Comparison of ENCODE assay signal across 8 mouse cellular contexts in the genomic region with DNA sequence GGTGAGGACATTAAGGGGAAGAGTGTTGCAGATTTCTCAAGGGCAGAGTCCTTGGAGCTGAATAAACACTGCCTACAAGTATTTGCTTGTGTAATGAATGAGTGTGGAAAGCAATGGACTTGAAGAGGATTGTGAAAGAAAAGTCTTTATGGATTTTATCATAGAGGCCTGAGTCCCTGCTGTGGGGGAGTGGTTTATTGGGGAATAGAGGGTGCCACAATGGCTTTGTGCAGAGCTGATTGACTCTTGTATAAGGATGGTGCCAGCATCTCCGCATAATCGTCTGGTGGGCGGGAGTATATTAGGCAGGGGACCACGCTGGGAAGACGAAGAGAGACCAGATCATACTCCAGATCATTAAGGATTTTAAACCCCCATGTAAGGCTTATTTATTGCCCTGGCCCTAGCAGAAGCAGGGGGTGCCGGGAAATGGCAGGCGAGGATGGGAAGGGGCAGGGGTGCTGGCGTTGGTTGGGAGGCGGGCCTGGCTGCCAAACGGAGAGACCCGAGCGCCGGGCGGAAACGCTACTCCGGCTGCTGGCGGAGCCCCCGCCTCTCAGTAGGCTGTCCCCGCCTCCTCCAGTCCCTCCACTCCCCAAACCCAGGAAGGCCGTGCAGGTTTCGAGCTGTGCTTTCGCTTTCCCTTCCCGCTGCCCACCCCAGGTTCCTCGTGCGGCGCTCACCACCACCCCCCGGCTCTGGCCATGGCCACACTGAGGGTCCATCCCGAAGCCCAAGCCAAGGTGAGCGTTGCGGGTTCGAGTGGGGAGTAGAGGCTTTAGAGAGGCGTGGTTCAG. TPM values are rescaled to one million over a fixed set of nuclear protein-coding genes. Genes with fewer than 3 reads are reported as not detected.
A peak's percentile ranks its signal among the peaks of the same experiment; 100 is the strongest.
DNase-seq lines count a peak whose midpoint lies in the region; ATAC-seq and TF ChIP-seq lines count a peak whose summit lies in the region.

Gene Psme1, plus strand, starts transcription at position 253 of the 797 bp plus-strand sequence.

- peak; percentile 70 for DNase-seq in ES-CJ7 (ENCODE audit: low read depth, low spot score)
- DNase-seq in cerebellum, adult 18-20 months: peak; percentile 54 to 62
- DNase-seq in forebrain, postnatal 0 days: peak; percentile 89
- peak; percentile 77 to 82 for DNase-seq in heart, postnatal 36 days
- DNase-seq in layer of hippocampus, adult 8-10 months (ENCODE audit: low spot score in 2 of 2): peak; percentile 54 to 62
- peak; percentile 52 for DNase-seq in ovary, postnatal 10 days (ENCODE audit: low spot score)
- peak; percentile 81 to 82 for DNase-seq in thymus, postnatal 10 days (ENCODE audit: low spot score in 2 of 2)

- no peaks in the 10 kb centered on the region for H3K9me3 ChIP-seq in forebrain, postnatal 0 days (ENCODE audit: low read length)
- H3K9me3 ChIP-seq in lung, embryonic 16.5 days (ENCODE audit: control insufficient read depth, low read length): no peaks in the 10 kb centered on the region

- peak within 1 kb of the TSS; percentile 82 for H3K27ac ChIP-seq in forebrain, postnatal 0 days (ENCODE audit: low read depth, low read length)
- H3K27ac ChIP-seq in lung, embryonic 16.5 days (ENCODE audit: low read length): peak within 1 kb of the TSS; percentile 94

- TF ChIP-seq CTCF in forebrain, postnatal 0 days (IDR thresholded peaks at IDR 0.05; ENCODE audit: low read depth): no peak

- peak within 1 kb of the TSS; percentile 76 for H3K9ac ChIP-seq in forebrain, postnatal 0 days
- H3K9ac ChIP-seq in lung, embryonic 16.5 days (ENCODE audit: low read length): peak within 1 kb of the TSS; percentile 97

- peak within 1 kb of the TSS; percentile 73 for H3K4me2 ChIP-seq in forebrain, postnatal 0 days (ENCODE audit: low read depth)
- peak within 1 kb of the TSS; percentile 75 for H3K4me2 ChIP-seq in lung, embryonic 16.5 days (ENCODE audit: low read depth, low read length)

- no peaks in the 10 kb centered on the region for H3K27me3 ChIP-seq in forebrain, postnatal 0 days (ENCODE audit: insufficient read depth, low read length)
- no peaks in the 10 kb centered on the region for H3K27me3 ChIP-seq in lung, embryonic 16.5 days (ENCODE audit: control insufficient read depth, insufficient read depth, low read depth, low read length)

- H3K4me1 ChIP-seq in forebrain, postnatal 0 days (ENCODE audit: insufficient read depth): no peaks in the 10 kb centered on the region; the same call in 1 of the 2 replicates
- H3K4me1 ChIP-seq in lung, embryonic 16.5 days (replicated peaks; ENCODE audit: control insufficient read depth, insufficient read depth, low read length): peaks cover 16% of the 10 kb centered on the region

- H3K36me3 ChIP-seq in forebrain, postnatal 0 days (ENCODE audit: insufficient read depth): peaks cover 19% of the 10 kb centered on the region
- peaks cover 6% of the 10 kb centered on the region; the same call in 1 of the 2 replicates for H3K36me3 ChIP-seq in lung, embryonic 16.5 days (ENCODE audit: control insufficient read depth, insufficient read depth, low read length)

- peak; percentile 96 for ATAC-seq in forebrain, postnatal 0 days
- peak; percentile 95 for ATAC-seq in lung, embryonic 16.5 days (ENCODE audit: low read depth)

- WGBS in forebrain, postnatal 0 days: under 1% methylated on average over 32 of the region's 32 CpGs
- WGBS in lung, embryonic 16.5 days: under 1% methylated on average over 31 of the region's 32 CpGs

- intact Hi-C loops in heart, postnatal 36 days (cut with DNase I): no loop called here

- peak within 1 kb of the TSS; percentile 54 for H3K4me3 ChIP-seq in forebrain, postnatal 0 days (ENCODE audit: low read depth, low read length)
- H3K4me3 ChIP-seq in lung, embryonic 16.5 days (ENCODE audit: low read length): peak within 1 kb of the TSS; percentile 95

RNA-seq across cellular contexts. Expression of gene Psme1, which starts in this region (rescaled TPM):
- 136 and 138 TPM in 2 replicates for total RNA-seq in forebrain, postnatal 0 days (2014; rRNA removed)
- polyA plus RNA-seq in forebrain, postnatal 0 days (2015; fragmentation: Nextera tagmentation; extraction: Ambion mirVana): 219 and 238 TPM in 2 replicates
- 100 to 1,000 TPM; 250 to 298 TPM for total RNA-seq in heart, postnatal 36 days (2021)
- 10 to 100 TPM; 57.9 to 75.0 (median 67.3) TPM for total RNA-seq in layer of hippocampus, adult 8-10 months (2022)
- 175 and 179 TPM in 2 replicates for polyA plus RNA-seq in lung, embryonic 16.5 days (2015; fragmentation: Nextera tagmentation; extraction: Ambion mirVana)

Comparison
In these comparisons a context has a peak if more than half of its experiments do, and no peak if none do; other contexts are left out.
1. Peak in every context shown above with its lines: DNase-seq, ATAC-seq, H3K4me3 ChIP-seq and H3K27ac ChIP-seq.